Mouse (Mus musculus) liver, adult 2 months (tissue): ENCODE data around the gene Dbil5. TPM values are rescaled to one million over a fixed set of nuclear protein-coding genes. Genes with fewer than 3 reads are reported as not detected.

Experiments
- DNase-seq: peaks from one replicate; pipeline ENCODE4 v3.0.0-alpha.2; 2011; ENCODE audit warnings: low read depth, low spot score; ENCODE audit errors: extremely low read depth
- H3K27ac ChIP-seq: fragments of 200-500 bp; replicated peaks from 2 replicates; pipeline ENCODE4 v1.5.1; 2012; ENCODE audit warnings: low read depth, mild to moderate bottlenecking, control low read depth, inconsistent platforms, low read length; ENCODE audit not compliant: insufficient read depth
- H3K27me3 ChIP-seq: fragments of 200-500 bp; 2 replicates; pipeline ENCODE4 v1.6.1; 2012; ENCODE audit warnings: mild to moderate bottlenecking, moderate library complexity, low read length, inconsistent platforms; ENCODE audit not compliant: control insufficient read depth, insufficient read depth
- H3K36me3 ChIP-seq: fragments of 200-500 bp; 2 replicates; pipeline ENCODE4 v1.6.1; 2012; ENCODE audit warnings: low read length, inconsistent platforms; ENCODE audit not compliant: control insufficient read depth, insufficient read depth
- H3K4me1 ChIP-seq: fragments of 200-500 bp; 2 replicates; pipeline ENCODE4 v1.6.1; 2011; ENCODE audit warnings: low read length; ENCODE audit not compliant: control insufficient read depth, insufficient read depth
- H3K4me3 ChIP-seq: fragments of 200-500 bp; 2 replicates; pipeline ENCODE4 v1.5.1; 2011; ENCODE audit warnings: low read depth, mild to moderate bottlenecking, control low read depth, low read length, moderate library complexity; ENCODE audit not compliant: insufficient read depth
- H3K79me2 ChIP-seq: fragments of 200-500 bp; 2 replicates; pipeline ENCODE4 v1.6.1; 2012; ENCODE audit warnings: inconsistent platforms, mild to moderate bottlenecking, low read length, moderate library complexity; ENCODE audit not compliant: control insufficient read depth, insufficient read depth
- H3K9ac ChIP-seq: fragments of 200-500 bp; 2 replicates; pipeline ENCODE4 v1.6.1; 2012; ENCODE audit warnings: low read depth, mild to moderate bottlenecking, control low read depth, inconsistent platforms, low read length
- CTCF ChIP-seq: fragments of 200-500 bp; IDR thresholded peaks from 2 replicates; pipeline ENCODE4 v1.5.1; 2011; ENCODE audit warnings: low read depth, low read length, control low read depth
- POLR2A ChIP-seq: fragments of 200-500 bp; IDR thresholded peaks from 2 replicates; pipeline ENCODE4 v1.6.1; 2011; ENCODE audit warnings: low read length, control low read depth; ENCODE audit not compliant: insufficient read depth; ENCODE audit errors: extremely low read depth
- WGBS: fragments of 180-500 bp; shearing (Covaris S2); methylation state at CpG from one replicate; pipeline ENCODE4 v1.1.7; 2018; 5-methylcytosine and 5-hydroxymethylcytosine counted together
- polyA plus RNA-seq: library from polyadenylated mRNA; depleted of rRNA; stranded (reverse); fragments of >200 nt; gene quantifications from 2 replicates; pipeline ENCODE4 v1.2.3, GENCODE M21; 2012
- total RNA-seq: library from RNA; depleted of rRNA; stranded (reverse); fragments of >200 nt; gene quantifications from 2 replicates; pipeline ENCODE4 v1.2.3, GENCODE M21; 2014

Dbil5 gene
- total and polyA plus RNA-seq, 2 experiments = 0.46 TPM

- Histone ChIP-seq H3K36me3 (peaks cover 3% of the 10 kb centered on the region; the same call in 1 of the 2 replicates), H3K4me3 (no peak overlapping the region), H3K27me3 (no peaks in the 10 kb centered on the region), H3K27ac (no peak overlapping the region), H3K4me1 (no peaks in the 10 kb centered on the region), H3K9ac (no peak overlapping the region), H3K79me2 (no peaks in the 10 kb centered on the region)
- DNase-seq = no peak
- no peak for TF ChIP-seq POLR2A
- TF ChIP-seq CTCF = no peak
- 64% methylated on average over 3 of the region's 3 CpGs for WGBS
Measured at GRCm38 (mm10) chr11:76252036-76252435, 34.6 kb downstream of the Dbil5 start.

- Histone ChIP-seq H3K4me1 (no peaks in the 10 kb centered on the region), H3K9ac (no peak overlapping the region), H3K27me3 (no peaks in the 10 kb centered on the region), H3K36me3 (peaks cover 3% of the 10 kb centered on the region; the same call in 1 of the 2 replicates), H3K4me3 (no peak overlapping the region), H3K27ac (no peak overlapping the region), H3K79me2 (no peaks in the 10 kb centered on the region)
- 55% methylated on average over 5 of the region's 5 CpGs for WGBS
- no peak for TF ChIP-seq POLR2A
- peak; percentile 91 for TF ChIP-seq CTCF
- peak; percentile 46 for DNase-seq
Measured at GRCm38 (mm10) chr11:76253145-76253917, 35.9 kb downstream of the Dbil5 start.

- Histone ChIP-seq H3K9ac (no peak overlapping the region), H3K27me3 (no peaks in the 10 kb centered on the region), H3K36me3 (peaks cover 3% of the 10 kb centered on the region; the same call in 1 of the 2 replicates), H3K79me2 (no peaks in the 10 kb centered on the region), H3K4me3 (no peak overlapping the region), H3K27ac (no peak overlapping the region), H3K4me1 (no peaks in the 10 kb centered on the region)
- WGBS = 93% methylated on average over 4 of the region's 4 CpGs
- no peak for TF ChIP-seq POLR2A
- DNase-seq = no peak
Measured at GRCm38 (mm10) chr11:76253918-76254264, 36.5 kb downstream of the Dbil5 start.

GRCm38 (mm10) chr11:76255431-76256001 is 38.1 kb downstream of the Dbil5 start:
- H3K79me2 ChIP-seq = no peaks in the 10 kb centered on the region
- H3K27ac ChIP-seq = no peak overlapping the region
- peaks cover 3% of the 10 kb centered on the region; the same call in 1 of the 2 replicates for H3K36me3 ChIP-seq
- WGBS = 58% methylated on average over 4 of the region's 4 CpGs
- H3K4me1 ChIP-seq = no peaks in the 10 kb centered on the region
- no peak overlapping the region for H3K9ac ChIP-seq
- TF ChIP-seq CTCF = no peak
- H3K4me3 ChIP-seq = no peak overlapping the region
- DNase-seq = no peak
- H3K27me3 ChIP-seq = no peaks in the 10 kb centered on the region

GRCm38 (mm10) chr11:76256129-76256528 is 38.7 kb downstream of the Dbil5 start:
- H3K79me2 ChIP-seq = no peaks in the 10 kb centered on the region
- H3K4me3 ChIP-seq = no peak overlapping the region
- no peaks in the 10 kb centered on the region for H3K27me3 ChIP-seq
- no peak overlapping the region for H3K9ac ChIP-seq
- H3K4me1 ChIP-seq = no peaks in the 10 kb centered on the region
- 70% methylated on average over 5 of the region's 5 CpGs for WGBS
- no peak for DNase-seq
- TF ChIP-seq CTCF = no peak
- TF ChIP-seq POLR2A = no peak
- H3K27ac ChIP-seq = no peak overlapping the region
- no peaks in the 10 kb centered on the region for H3K36me3 ChIP-seq

- no peak overlapping the region for H3K27ac ChIP-seq
- 85% methylated on average over 4 of the region's 4 CpGs for WGBS
- H3K4me1 ChIP-seq = no peaks in the 10 kb centered on the region
- TF ChIP-seq POLR2A (no peak), CTCF (no peak)
- no peak overlapping the region for H3K4me3 ChIP-seq
- no peaks in the 10 kb centered on the region for H3K36me3 ChIP-seq
- H3K9ac ChIP-seq = no peak overlapping the region
- no peaks in the 10 kb centered on the region for H3K27me3 ChIP-seq
- H3K79me2 ChIP-seq = no peaks in the 10 kb centered on the region
- DNase-seq = no peak
Measured at GRCm38 (mm10) chr11:76257386-76257785, 40.0 kb downstream of the Dbil5 start.
